In genomic region chr19:10634872-10635318, GRCm38 (mm10) we compare ENCODE assay signal across 8 mouse cellular contexts. TPM values are rescaled to one million over a fixed set of nuclear protein-coding genes. Genes with fewer than 3 reads are reported as not detected.
A peak's percentile ranks its signal among the peaks of the same experiment; 100 is the strongest.
DNase-seq lines count a peak whose midpoint lies in the region; ATAC-seq and TF ChIP-seq lines count a peak whose summit lies in the region.

No protein-coding gene starts in this region.

- TF ChIP-seq POLR2A in small intestine, adult 2 months (IDR thresholded peaks at IDR 0.05; ENCODE audit: low read depth, low read length): peak; percentile 16; the same call in 1 of the 2 replicates

- peaks cover 13% of the 10 kb centered on the region for H3K4me1 ChIP-seq in embryonic facial prominence, embryonic 12.5 days
- H3K4me1 ChIP-seq in heart, embryonic 10.5 days: peaks cover 23% of the 10 kb centered on the region
- H3K4me1 ChIP-seq in limb, embryonic 10.5 days: peaks cover 18% of the 10 kb centered on the region
- peaks cover 18% of the 10 kb centered on the region for H3K4me1 ChIP-seq in midbrain, embryonic 10.5 days
- peaks cover 20% of the 10 kb centered on the region for H3K4me1 ChIP-seq in small intestine, adult 2 months (ENCODE audit: control insufficient read depth, insufficient read depth, insufficient read length, low read length)

- H3K9me3 ChIP-seq in embryonic facial prominence, embryonic 12.5 days: no peaks in the 10 kb centered on the region
- H3K9me3 ChIP-seq in heart, embryonic 10.5 days: no peaks in the 10 kb centered on the region
- no peaks in the 10 kb centered on the region for H3K9me3 ChIP-seq in limb, embryonic 10.5 days (replicated peaks)
- no peaks in the 10 kb centered on the region for H3K9me3 ChIP-seq in midbrain, embryonic 10.5 days (replicated peaks)

- peak overlapping the region; percentile 45 for H3K4me3 ChIP-seq in embryonic facial prominence, embryonic 12.5 days
- H3K4me3 ChIP-seq in heart, embryonic 10.5 days: peak overlapping the region; percentile 61
- peak overlapping the region; percentile 62 for H3K4me3 ChIP-seq in limb, embryonic 10.5 days
- peak overlapping the region; percentile 61 for H3K4me3 ChIP-seq in midbrain, embryonic 10.5 days
- peak overlapping the region; percentile 70 for H3K4me3 ChIP-seq in small intestine, adult 2 months (ENCODE audit: low read depth, low read length)

- H3K27ac ChIP-seq in embryonic facial prominence, embryonic 12.5 days: peak overlapping the region; percentile 30; the same call in 1 of the 2 replicates
- H3K27ac ChIP-seq in heart, embryonic 10.5 days: peak overlapping the region; percentile 76
- peak overlapping the region; percentile 82 for H3K27ac ChIP-seq in limb, embryonic 10.5 days
- peak overlapping the region; percentile 82 for H3K27ac ChIP-seq in midbrain, embryonic 10.5 days (replicated peaks)
- peak overlapping the region; percentile 62 for H3K27ac ChIP-seq in small intestine, adult 2 months (ENCODE audit: insufficient read depth, low read depth, low read length)

- peaks cover 13% of the 10 kb centered on the region for H3K36me3 ChIP-seq in embryonic facial prominence, embryonic 12.5 days
- H3K36me3 ChIP-seq in heart, embryonic 10.5 days: peaks cover 21% of the 10 kb centered on the region
- peaks cover 22% of the 10 kb centered on the region for H3K36me3 ChIP-seq in limb, embryonic 10.5 days
- H3K36me3 ChIP-seq in midbrain, embryonic 10.5 days: peaks cover 25% of the 10 kb centered on the region
- 0 out of 2 replicates have a peak, but pooled peaks cover 1% of the 10 kb centered on the region for H3K36me3 ChIP-seq in small intestine, adult 2 months (ENCODE audit: control insufficient read depth, insufficient read depth, low read length)

- TF ChIP-seq CTCF in small intestine, adult 2 months (IDR thresholded peaks at IDR 0.05; ENCODE audit: extremely low read depth, insufficient read length, insufficient replicate concordance, low read depth, low read length): no peak; the same call in 1 of the 2 replicates

- peak overlapping the region; percentile 61 for H3K9ac ChIP-seq in embryonic facial prominence, embryonic 12.5 days

- ATAC-seq in CD4-positive, CD25-positive, alpha-beta regulatory T cell, adult 4 months: no peak
- ATAC-seq in embryonic facial prominence, embryonic 12.5 days (ENCODE audit: insufficient number of reproducible peaks, insufficient read depth, low FRiP score, low TSS enrichment): peak; percentile 67

- 0 out of 2 replicates have a peak, but pooled peaks cover 3% of the 10 kb centered on the region for H3K27me3 ChIP-seq in embryonic facial prominence, embryonic 12.5 days
- peaks cover 15% of the 10 kb centered on the region; the same call in 1 of the 2 replicates for H3K27me3 ChIP-seq in heart, embryonic 10.5 days (ENCODE audit: insufficient read depth, poor library complexity, severe bottlenecking)
- H3K27me3 ChIP-seq in limb, embryonic 10.5 days (ENCODE audit: low read depth, poor library complexity, severe bottlenecking): peaks cover 8% of the 10 kb centered on the region; the same call in 1 of the 2 replicates
- peaks cover 31% of the 10 kb centered on the region for H3K27me3 ChIP-seq in midbrain, embryonic 10.5 days (ENCODE audit: low read depth, poor library complexity, severe bottlenecking)
- H3K27me3 ChIP-seq in small intestine, adult 2 months (ENCODE audit: control insufficient read depth, insufficient read depth, low read length): no peaks in the 10 kb centered on the region

- WGBS in embryonic facial prominence, embryonic 12.5 days: 5% methylated on average over 21 of the region's 21 CpGs
- WGBS in heart, embryonic 10.5 days: 3% methylated on average over 21 of the region's 21 CpGs
- 5% methylated on average over 21 of the region's 21 CpGs for WGBS in limb, embryonic 10.5 days
- WGBS in midbrain, embryonic 10.5 days: 3% methylated on average over 21 of the region's 21 CpGs
- 4% methylated on average over 21 of the region's 21 CpGs for WGBS in small intestine, adult 2 months

- DNase-seq in CD4-positive, CD25-positive, alpha-beta regulatory T cell, adult 2 months (ENCODE audit: low read depth, low spot score): peak; percentile 28
- DNase-seq in heart, embryonic 10.5 days (ENCODE audit: low spot score): peak; percentile 91
- DNase-seq in kidney, adult 8-10 months: peak; percentile 72 to 75
- peak; percentile 72 for DNase-seq in limb, embryonic 10.5 days (ENCODE audit: low spot score)
- DNase-seq in midbrain, embryonic 10.5 days (ENCODE audit: low spot score): peak; percentile 62

- H3K4me2 ChIP-seq in embryonic facial prominence, embryonic 12.5 days (replicated peaks): peak overlapping the region; percentile 93

RNA-seq across cellular contexts. Expression of gene Vwce, which starts 0.9 kb away (rescaled TPM):
- not detected for polyA plus RNA-seq in CD4-positive, CD25-positive, alpha-beta regulatory T cell, adult 4 months (2017; shearing (Covaris generic))
- polyA plus RNA-seq in embryonic facial prominence, embryonic 12.5 days (2016; fragmentation: Nextera tagmentation; extraction: Ambion mirVana): 2.1 and 2.6 TPM in 2 replicates
- 0.81 and 3.0 TPM in 2 replicates for polyA plus RNA-seq in heart, embryonic 10.5 days (2016; fragmentation: Nextera tagmentation; extraction: Ambion mirVana)
- 1.8 and 2.8 TPM in 2 replicates for polyA plus RNA-seq in limb, embryonic 10.5 days (2016; fragmentation: Nextera tagmentation; extraction: Ambion mirVana)
- 0.65 and 0.95 TPM in 2 replicates for polyA plus RNA-seq in midbrain, embryonic 10.5 days (2016; fragmentation: Nextera tagmentation; extraction: Ambion mirVana)
- polyA plus RNA-seq in small intestine, adult 2 months (2012; rRNA removed): 5.5 and 11.3 TPM in 2 replicates

RNA-seq across cellular contexts. Expression of gene Tkfc, which starts 29.4 kb away (rescaled TPM):
- 10 to 100 TPM in 1 of 2 experiments, 1 to 10 TPM in 1; 9.2 to 12.7 TPM for polyA plus RNA-seq in CD4-positive, CD25-positive, alpha-beta regulatory T cell, adult 4 months (2017; shearing (Covaris generic))
- 19.3 and 19.6 TPM in 2 replicates for polyA plus RNA-seq in embryonic facial prominence, embryonic 12.5 days (2016; fragmentation: Nextera tagmentation; extraction: Ambion mirVana)
- 15.2 and 17.3 TPM in 2 replicates for polyA plus RNA-seq in heart, embryonic 10.5 days (2016; fragmentation: Nextera tagmentation; extraction: Ambion mirVana)
- 19.7 and 22.8 TPM in 2 replicates for polyA plus RNA-seq in limb, embryonic 10.5 days (2016; fragmentation: Nextera tagmentation; extraction: Ambion mirVana)
- polyA plus RNA-seq in midbrain, embryonic 10.5 days (2016; fragmentation: Nextera tagmentation; extraction: Ambion mirVana): 24.0 and 25.7 TPM in 2 replicates
- polyA plus RNA-seq in small intestine, adult 2 months (2012; rRNA removed): 124 and 224 TPM in 2 replicates

RNA-seq across cellular contexts. Expression of gene Ddb1, which starts 29.8 kb away (rescaled TPM):
- 100 to 1,000 TPM; 104 to 182 TPM for polyA plus RNA-seq in CD4-positive, CD25-positive, alpha-beta regulatory T cell, adult 4 months (2017; shearing (Covaris generic))
- 433 and 434 TPM in 2 replicates for polyA plus RNA-seq in embryonic facial prominence, embryonic 12.5 days (2016; fragmentation: Nextera tagmentation; extraction: Ambion mirVana)
- 410 and 426 TPM in 2 replicates for polyA plus RNA-seq in heart, embryonic 10.5 days (2016; fragmentation: Nextera tagmentation; extraction: Ambion mirVana)
- polyA plus RNA-seq in limb, embryonic 10.5 days (2016; fragmentation: Nextera tagmentation; extraction: Ambion mirVana): 443 and 508 TPM in 2 replicates
- 463 and 501 TPM in 2 replicates for polyA plus RNA-seq in midbrain, embryonic 10.5 days (2016; fragmentation: Nextera tagmentation; extraction: Ambion mirVana)
- polyA plus RNA-seq in small intestine, adult 2 months (2012; rRNA removed): 37.7 and 57.2 TPM in 2 replicates

RNA-seq across cellular contexts. Expression of gene Pga5, which starts 43.0 kb away (rescaled TPM):
- polyA plus RNA-seq in CD4-positive, CD25-positive, alpha-beta regulatory T cell, adult 4 months (2017; shearing (Covaris generic)): not detected
- polyA plus RNA-seq in embryonic facial prominence, embryonic 12.5 days (2016; fragmentation: Nextera tagmentation; extraction: Ambion mirVana): not detected in 2 replicates
- polyA plus RNA-seq in heart, embryonic 10.5 days (2016; fragmentation: Nextera tagmentation; extraction: Ambion mirVana): not detected in 2 replicates
- not detected in 2 replicates for polyA plus RNA-seq in limb, embryonic 10.5 days (2016; fragmentation: Nextera tagmentation; extraction: Ambion mirVana)
- not detected in 2 replicates for polyA plus RNA-seq in midbrain, embryonic 10.5 days (2016; fragmentation: Nextera tagmentation; extraction: Ambion mirVana)
- polyA plus RNA-seq in small intestine, adult 2 months (2012; rRNA removed): 1.1 TPM in 1 of 2 replicates, not detected in the other

RNA-seq across cellular contexts. Expression of gene Vps37c, which starts 53.6 kb away (rescaled TPM):
- polyA plus RNA-seq in CD4-positive, CD25-positive, alpha-beta regulatory T cell, adult 4 months (2017; shearing (Covaris generic)): 10 to 100 TPM; 14.5 to 15.7 TPM
- polyA plus RNA-seq in embryonic facial prominence, embryonic 12.5 days (2016; fragmentation: Nextera tagmentation; extraction: Ambion mirVana): 34.9 and 35.0 TPM in 2 replicates
- polyA plus RNA-seq in heart, embryonic 10.5 days (2016; fragmentation: Nextera tagmentation; extraction: Ambion mirVana): 26.5 and 26.7 TPM in 2 replicates
- polyA plus RNA-seq in limb, embryonic 10.5 days (2016; fragmentation: Nextera tagmentation; extraction: Ambion mirVana): 34.3 and 37.7 TPM in 2 replicates
- polyA plus RNA-seq in midbrain, embryonic 10.5 days (2016; fragmentation: Nextera tagmentation; extraction: Ambion mirVana): 33.8 and 36.0 TPM in 2 replicates
- 20.2 and 37.6 TPM in 2 replicates for polyA plus RNA-seq in small intestine, adult 2 months (2012; rRNA removed)

Comparison
In these comparisons a context has a peak if more than half of its experiments do, and no peak if none do; other contexts are left out.
1. DNase-seq: peak in every context shown above with its lines; median percentile 91 in heart, embryonic 10.5 days; 74 in kidney, adult 8-10 months; 72 in limb, embryonic 10.5 days; 62 in midbrain, embryonic 10.5 days; 28 in CD4-positive, CD25-positive, alpha-beta regulatory T cell, adult 2 months.
2. H3K27ac ChIP-seq: peak in every context shown above with its lines; median percentile 82 in limb, embryonic 10.5 days; 82 in midbrain, embryonic 10.5 days; 76 in heart, embryonic 10.5 days; 62 in small intestine, adult 2 months; 30 in embryonic facial prominence, embryonic 12.5 days.